Mouse (Mus musculus): ENCODE data around the gene Ccdc92b. TPM values are rescaled to one million over a fixed set of nuclear protein-coding genes. Genes with fewer than 3 reads are reported as not detected.

Gene Ccdc92b
- polyA plus RNA-seq, 1 experiment = 0.06 TPM

GRCm38 (mm10) chr11:74649095-74649646 lies 29.8 kb downstream of the Ccdc92b start, which contains the start of gene Cluh:
TSS of gene Cluh (plus strand) at chr11:74649495.
- TF ChIP-seq POLR2A (IDR thresholded peaks at IDR 0.05; ENCODE audit: insufficient read length, low read depth) = peak; percentile 95
- peak in 1 of 3 experiments; percentile 32 for TF ChIP-seq MYOD1 (IDR thresholded peaks at IDR 0.05; ENCODE audit: control insufficient read depth in 1 of 3, insufficient read length in 2 of 3, low read depth in 2 of 3)
- no peak for TF ChIP-seq E2F4 (IDR thresholded peaks at IDR 0.05; ENCODE audit: insufficient read depth)
- TF ChIP-seq MAX (IDR thresholded peaks at IDR 0.05; ENCODE audit: low read depth) = no peak
- TF ChIP-seq TCF12 (IDR thresholded peaks at IDR 0.05; ENCODE audit: insufficient read depth, poor library complexity, severe bottlenecking) = no peak
- no peak for TF ChIP-seq CEBPB (IDR thresholded peaks at IDR 0.05; ENCODE audit: insufficient read depth, poor library complexity, severe bottlenecking)
- peak; percentile 34 for TF ChIP-seq SRF (IDR thresholded peaks at IDR 0.05; ENCODE audit: control insufficient read depth, insufficient read length, low read depth)
- no peak for TF ChIP-seq REST (IDR thresholded peaks at IDR 0.05; ENCODE audit: insufficient read depth, insufficient read length)
- TF ChIP-seq POLR2AphosphoS2 (IDR thresholded peaks at IDR 0.05; ENCODE audit: insufficient read length, low read depth) = peak; percentile 85
- peak in 1 of 3 experiments; percentile 40 for TF ChIP-seq MYOG (IDR thresholded peaks at IDR 0.05; ENCODE audit: control insufficient read depth in 1 of 3, insufficient read depth in 1 of 3, insufficient read length in 2 of 3, low read depth in 2 of 3)
- TF ChIP-seq USF1 (IDR thresholded peaks at IDR 0.05; ENCODE audit: low read depth) = peak; percentile 63
- no peak for TF ChIP-seq TCF3 (IDR thresholded peaks at IDR 0.05; ENCODE audit: insufficient read length, low read depth)
- Histone ChIP-seq H3K4me3 (peak within 1 kb of the TSS; percentile 72), H3K79me2 (ENCODE audit: control insufficient read depth, insufficient read depth) (peaks cover 46% of the 10 kb centered on the region), H3K4me2 (ENCODE audit: low read depth) (peak within 1 kb of the TSS; percentile 97), H3ac (ENCODE audit: control insufficient read depth, insufficient read length) (peak within 1 kb of the TSS; percentile 62), H3K36me3 (ENCODE audit: control insufficient read depth, insufficient read depth) (no peaks in the 10 kb centered on the region), H3K27me3 (ENCODE audit: control insufficient read depth, insufficient read depth, insufficient read length) (no peaks in the 10 kb centered on the region)

GRCm38 (mm10) chr11:74649647-74650551 lies 30.5 kb downstream of the Ccdc92b start:
- TF ChIP-seq POLR2A (IDR thresholded peaks at IDR 0.05; ENCODE audit: insufficient read length, low read depth) (no peak), USF1 (IDR thresholded peaks at IDR 0.05; ENCODE audit: low read depth) (no peak), E2F4 (IDR thresholded peaks at IDR 0.05; ENCODE audit: insufficient read depth) (no peak), TCF12 (IDR thresholded peaks at IDR 0.05; ENCODE audit: insufficient read depth, poor library complexity, severe bottlenecking) (no peak), CEBPB (IDR thresholded peaks at IDR 0.05; ENCODE audit: insufficient read depth, poor library complexity, severe bottlenecking) (no peak), SRF (IDR thresholded peaks at IDR 0.05; ENCODE audit: control insufficient read depth, insufficient read length, low read depth) (no peak), MYOD1 (IDR thresholded peaks at IDR 0.05; ENCODE audit: control insufficient read depth in 1 of 3, insufficient read length in 2 of 3, low read depth in 2 of 3) (peak in 1 of 3 experiments; percentile 0), MAX (IDR thresholded peaks at IDR 0.05; ENCODE audit: low read depth) (no peak), MYOG (IDR thresholded peaks at IDR 0.05; ENCODE audit: control insufficient read depth in 1 of 3, insufficient read depth in 1 of 3, insufficient read length in 2 of 3, low read depth in 2 of 3) (peak in 1 of 3 experiments; percentile 2), TCF3 (IDR thresholded peaks at IDR 0.05; ENCODE audit: insufficient read length, low read depth) (no peak), POLR2AphosphoS2 (IDR thresholded peaks at IDR 0.05; ENCODE audit: insufficient read length, low read depth) (no peak), REST (IDR thresholded peaks at IDR 0.05; ENCODE audit: insufficient read depth, insufficient read length) (no peak)
- H3K27me3 ChIP-seq (ENCODE audit: control insufficient read depth, insufficient read depth, insufficient read length) = no peaks in the 10 kb centered on the region
- H3K36me3 ChIP-seq (ENCODE audit: control insufficient read depth, insufficient read depth) = no peaks in the 10 kb centered on the region
- H3ac ChIP-seq (ENCODE audit: control insufficient read depth, insufficient read length) = peak overlapping the region; percentile 62
- H3K79me2 ChIP-seq (ENCODE audit: control insufficient read depth, insufficient read depth) = peaks cover 53% of the 10 kb centered on the region
- H3K4me3 ChIP-seq = peak overlapping the region; percentile 72
- peak overlapping the region; percentile 97 for H3K4me2 ChIP-seq (ENCODE audit: low read depth)

DNA sequence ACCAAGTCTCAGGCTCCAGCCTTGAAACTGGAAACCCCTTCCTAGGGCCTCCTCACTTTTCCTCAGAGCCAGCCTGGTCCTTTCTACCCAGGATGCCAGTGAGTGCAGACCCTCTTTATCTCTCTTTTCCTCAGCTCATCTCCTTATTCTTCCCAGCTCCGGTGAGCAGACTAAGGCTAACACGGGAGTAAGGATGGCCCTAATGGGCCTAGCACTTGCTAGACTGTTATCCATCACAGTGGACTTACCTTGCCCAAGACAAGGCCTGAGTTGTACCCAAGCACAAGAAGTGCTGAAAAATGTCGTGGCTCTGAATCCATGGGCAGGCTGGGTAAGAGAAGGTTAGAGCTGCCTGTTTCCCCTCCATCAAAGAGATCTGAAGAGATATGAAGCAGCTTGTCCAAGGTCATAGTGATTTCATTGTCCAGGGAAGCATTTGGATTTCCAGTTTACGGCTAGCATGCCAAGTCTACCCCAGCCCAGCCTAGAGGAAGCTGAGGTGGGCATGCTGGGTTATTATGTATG lies 31.2 kb downstream of the Ccdc92b start:
- H3K79me2 ChIP-seq (ENCODE audit: control insufficient read depth, insufficient read depth) = peaks cover 60% of the 10 kb centered on the region
- peak overlapping the region; percentile 97 for H3K4me2 ChIP-seq (ENCODE audit: low read depth)
- H3K27me3 ChIP-seq (ENCODE audit: control insufficient read depth, insufficient read depth, insufficient read length) = no peaks in the 10 kb centered on the region

GRCm38 (mm10) chr11:74652791-74653191 lies 33.4 kb downstream of the Ccdc92b start:
- H3K27me3 ChIP-seq (ENCODE audit: control insufficient read depth, insufficient read depth, insufficient read length) = no peaks in the 10 kb centered on the region
- no peak overlapping the region for H3ac ChIP-seq (ENCODE audit: control insufficient read depth, insufficient read length)
- peak overlapping the region; percentile 59 for H3K4me2 ChIP-seq (ENCODE audit: low read depth)
- no peak for TF ChIP-seq REST (IDR thresholded peaks at IDR 0.05; ENCODE audit: insufficient read depth, insufficient read length)
- TF ChIP-seq SRF (IDR thresholded peaks at IDR 0.05; ENCODE audit: control insufficient read depth, insufficient read length, low read depth) = no peak
- peak in 1 of 3 experiments; percentile 49 for TF ChIP-seq MYOG (IDR thresholded peaks at IDR 0.05; ENCODE audit: control insufficient read depth in 1 of 3, insufficient read depth in 1 of 3, insufficient read length in 2 of 3, low read depth in 2 of 3)
- TF ChIP-seq TCF3 (IDR thresholded peaks at IDR 0.05; ENCODE audit: insufficient read length, low read depth) = no peak
- TF ChIP-seq CEBPB (IDR thresholded peaks at IDR 0.05; ENCODE audit: insufficient read depth, poor library complexity, severe bottlenecking) = no peak
- TF ChIP-seq POLR2AphosphoS2 (IDR thresholded peaks at IDR 0.05; ENCODE audit: insufficient read length, low read depth) = no peak
- no peak overlapping the region for H3K4me3 ChIP-seq
- peaks cover 80% of the 10 kb centered on the region for H3K79me2 ChIP-seq (ENCODE audit: control insufficient read depth, insufficient read depth)
- peaks cover 11% of the 10 kb centered on the region for H3K36me3 ChIP-seq (ENCODE audit: control insufficient read depth, insufficient read depth)

More for the DNA sequence above, 31.2 kb downstream of the Ccdc92b start:
- no peak for TF ChIP-seq MYOG (IDR thresholded peaks at IDR 0.05; ENCODE audit: control insufficient read depth in 1 of 3, insufficient read depth in 1 of 3, insufficient read length in 2 of 3, low read depth in 2 of 3)
- TF ChIP-seq POLR2AphosphoS2 (IDR thresholded peaks at IDR 0.05; ENCODE audit: insufficient read length, low read depth) = no peak
- no peak for TF ChIP-seq CEBPB (IDR thresholded peaks at IDR 0.05; ENCODE audit: insufficient read depth, poor library complexity, severe bottlenecking)
- TF ChIP-seq USF1 (IDR thresholded peaks at IDR 0.05; ENCODE audit: low read depth) = no peak
- TF ChIP-seq MAX (IDR thresholded peaks at IDR 0.05; ENCODE audit: low read depth) = no peak
- TF ChIP-seq TCF3 (IDR thresholded peaks at IDR 0.05; ENCODE audit: insufficient read length, low read depth) = no peak
- TF ChIP-seq SRF (IDR thresholded peaks at IDR 0.05; ENCODE audit: control insufficient read depth, insufficient read length, low read depth) = no peak
- no peak for TF ChIP-seq MYOD1 (IDR thresholded peaks at IDR 0.05; ENCODE audit: control insufficient read depth in 1 of 3, insufficient read length in 2 of 3, low read depth in 2 of 3)
- TF ChIP-seq POLR2A (IDR thresholded peaks at IDR 0.05; ENCODE audit: insufficient read length, low read depth) = no peak
- no peak for TF ChIP-seq REST (IDR thresholded peaks at IDR 0.05; ENCODE audit: insufficient read depth, insufficient read length)
- no peak for TF ChIP-seq E2F4 (IDR thresholded peaks at IDR 0.05; ENCODE audit: insufficient read depth)
- no peak for TF ChIP-seq TCF12 (IDR thresholded peaks at IDR 0.05; ENCODE audit: insufficient read depth, poor library complexity, severe bottlenecking)
- Histone ChIP-seq H3K36me3 (ENCODE audit: control insufficient read depth, insufficient read depth) (no peaks in the 10 kb centered on the region), H3K4me3 (peak overlapping the region; percentile 72), H3ac (ENCODE audit: control insufficient read depth, insufficient read length) (peak overlapping the region; percentile 62)
